Mouse (Mus musculus): ENCODE measurements at regions not wholly inside any gene's neighbourhood (a gene's known extent, or its start where the extent isn't known, plus 50 kb on each side); places are given as distances from the start of the nearest gene placed in this dataset.
"Not testable (repeated sequence)": the region's sequence is repeated elsewhere in the genome, so short reads cannot be mapped to it uniquely, and the experiment has no call there.

GRCm38 (mm10) chr6:37767690-37768089 lies 102.9 kb upstream of the Trim24 start:
- Histone ChIP-seq H3K9me3 (no peaks in the 10 kb centered on the region), H3K36me3 (no peaks in the 10 kb centered on the region), H3K27ac (no peak overlapping the region), H3K4me2 (replicated peaks) (no peak overlapping the region), H3K4me1 (replicated peaks) (no peaks in the 10 kb centered on the region), H3K27me3 (replicated peaks) (no peaks in the 10 kb centered on the region), H3K9ac (no peak overlapping the region), H3K4me3 (replicated peaks) (no peak overlapping the region)
- no peak for ATAC-seq

- Histone ChIP-seq H3K9me3 (no peaks in the 10 kb centered on the region), H3K36me3 (no peaks in the 10 kb centered on the region), H3K27me3 (replicated peaks) (no peaks in the 10 kb centered on the region), H3K9ac (no peak overlapping the region), H3K4me2 (replicated peaks) (no peak overlapping the region), H3K4me1 (replicated peaks) (no peaks in the 10 kb centered on the region), H3K4me3 (replicated peaks) (no peak overlapping the region), H3K27ac (no peak overlapping the region)
- no peak for ATAC-seq
Observed at GRCm38 (mm10) chr6:37773294-37773693, 97.3 kb upstream of the Trim24 start.

GRCm38 (mm10) chr6:37775151-37775550 lies 95.5 kb upstream of the Trim24 start:
- ATAC-seq = no peak
- Histone ChIP-seq H3K4me2 (replicated peaks) (no peak overlapping the region), H3K4me1 (replicated peaks) (no peaks in the 10 kb centered on the region), H3K9me3 (no peaks in the 10 kb centered on the region), H3K27me3 (replicated peaks) (no peaks in the 10 kb centered on the region), H3K27ac (no peak overlapping the region), H3K9ac (no peak overlapping the region), H3K36me3 (no peaks in the 10 kb centered on the region), H3K4me3 (replicated peaks) (no peak overlapping the region)

GRCm38 (mm10) chr6:37779893-37780292 lies 90.7 kb upstream of the Trim24 start:
- Histone ChIP-seq H3K27me3 (replicated peaks) (no peaks in the 10 kb centered on the region), H3K4me1 (replicated peaks) (no peaks in the 10 kb centered on the region), H3K27ac (no peak overlapping the region), H3K36me3 (no peaks in the 10 kb centered on the region), H3K9ac (no peak overlapping the region), H3K4me2 (replicated peaks) (no peak overlapping the region), H3K4me3 (replicated peaks) (no peak overlapping the region), H3K9me3 (no peaks in the 10 kb centered on the region)
- no peak for ATAC-seq

GRCm38 (mm10) chr6:37781894-37782293 lies 88.7 kb upstream of the Trim24 start:
- ATAC-seq = no peak
- H3K4me3 ChIP-seq (replicated peaks) = no peak overlapping the region
- H3K27me3 ChIP-seq (replicated peaks) = no peaks in the 10 kb centered on the region
- no peak overlapping the region for H3K27ac ChIP-seq
- no peaks in the 10 kb centered on the region for H3K4me1 ChIP-seq (replicated peaks)
- no peak overlapping the region for H3K9ac ChIP-seq
- H3K4me2 ChIP-seq (replicated peaks) = no peak overlapping the region
- no peaks in the 10 kb centered on the region for H3K36me3 ChIP-seq
- no peaks in the 10 kb centered on the region for H3K9me3 ChIP-seq

GRCm38 (mm10) chr6:37785280-37785679 lies 85.3 kb upstream of the Trim24 start:
- not testable (repeated sequence) for H3K27me3 ChIP-seq (replicated peaks); H3K4me3 ChIP-seq (replicated peaks); ATAC-seq; H3K4me2 ChIP-seq (replicated peaks); H3K4me1 ChIP-seq (replicated peaks); H3K9me3 ChIP-seq; H3K36me3 ChIP-seq; H3K9ac ChIP-seq; H3K27ac ChIP-seq
- 91% methylated on average over 3 of the region's 3 CpGs for WGBS

GRCm38 (mm10) chr6:37785741-37786140 lies 84.9 kb upstream of the Trim24 start:
- no peak for ATAC-seq
- Histone ChIP-seq H3K4me3 (replicated peaks) (no peak overlapping the region), H3K9ac (no peak overlapping the region), H3K9me3 (no peaks in the 10 kb centered on the region), H3K36me3 (no peaks in the 10 kb centered on the region), H3K4me2 (replicated peaks) (no peak overlapping the region), H3K27me3 (replicated peaks) (no peaks in the 10 kb centered on the region), H3K4me1 (replicated peaks) (no peaks in the 10 kb centered on the region), H3K27ac (no peak overlapping the region)
- WGBS = 89% methylated on average over 7 of the region's 7 CpGs

GRCm38 (mm10) chr6:37787858-37788257 lies 82.8 kb upstream of the Trim24 start:
- WGBS = 81% methylated on average over 4 of the region's 8 CpGs
- not testable (repeated sequence) for ATAC-seq; H3K4me3 ChIP-seq (replicated peaks); H3K4me2 ChIP-seq (replicated peaks); H3K4me1 ChIP-seq (replicated peaks); H3K9ac ChIP-seq; H3K27ac ChIP-seq; H3K36me3 ChIP-seq; H3K9me3 ChIP-seq; H3K27me3 ChIP-seq (replicated peaks)

- no peak overlapping the region for H3K27ac ChIP-seq
- H3K9ac ChIP-seq = no peak overlapping the region
- no peak overlapping the region for H3K4me2 ChIP-seq (replicated peaks)
- no peaks in the 10 kb centered on the region for H3K4me1 ChIP-seq (replicated peaks)
- ATAC-seq = no peak
- H3K27me3 ChIP-seq (replicated peaks) = no peaks in the 10 kb centered on the region
- no peaks in the 10 kb centered on the region for H3K36me3 ChIP-seq
- no peaks in the 10 kb centered on the region for H3K9me3 ChIP-seq
- 88% methylated on average over 1 of the region's 1 CpGs for WGBS
- no peak overlapping the region for H3K4me3 ChIP-seq (replicated peaks)
Observed at GRCm38 (mm10) chr6:37790878-37791277, 79.7 kb upstream of the Trim24 start.

GRCm38 (mm10) chr6:37794211-37794610 lies 76.4 kb upstream of the Trim24 start:
- 54% methylated on average over 4 of the region's 4 CpGs for WGBS
- H3K9ac ChIP-seq = no peak overlapping the region
- H3K4me3 ChIP-seq (replicated peaks) = no peak overlapping the region
- no peak overlapping the region for H3K4me2 ChIP-seq (replicated peaks)
- H3K9me3 ChIP-seq = no peaks in the 10 kb centered on the region
- no peak for ATAC-seq
- H3K36me3 ChIP-seq = no peaks in the 10 kb centered on the region
- no peak overlapping the region for H3K27ac ChIP-seq
- H3K27me3 ChIP-seq (replicated peaks) = no peaks in the 10 kb centered on the region
- no peaks in the 10 kb centered on the region for H3K4me1 ChIP-seq (replicated peaks)

GRCm38 (mm10) chr6:37795001-37795400 lies 75.6 kb upstream of the Trim24 start:
- Histone ChIP-seq H3K4me1 (replicated peaks) (no peaks in the 10 kb centered on the region), H3K4me3 (replicated peaks) (no peak overlapping the region), H3K9ac (no peak overlapping the region), H3K36me3 (no peaks in the 10 kb centered on the region), H3K27me3 (replicated peaks) (no peaks in the 10 kb centered on the region), H3K27ac (no peak overlapping the region), H3K4me2 (replicated peaks) (no peak overlapping the region), H3K9me3 (no peaks in the 10 kb centered on the region)
- ATAC-seq = no peak

GRCm38 (mm10) chr6:37803231-37803630 lies 67.4 kb upstream of the Trim24 start:
- H3K9me3 ChIP-seq = no peaks in the 10 kb centered on the region
- no peaks in the 10 kb centered on the region for H3K4me1 ChIP-seq (replicated peaks)
- H3K4me3 ChIP-seq (replicated peaks) = no peak overlapping the region
- 89% methylated on average over 5 of the region's 5 CpGs for WGBS
- H3K4me2 ChIP-seq (replicated peaks) = no peak overlapping the region
- no peak overlapping the region for H3K27ac ChIP-seq
- H3K9ac ChIP-seq = no peak overlapping the region
- no peak for ATAC-seq
- no peaks in the 10 kb centered on the region for H3K27me3 ChIP-seq (replicated peaks)
- no peaks in the 10 kb centered on the region for H3K36me3 ChIP-seq

GRCm38 (mm10) chr6:37805896-37806295 lies 64.7 kb upstream of the Trim24 start:
- not testable (repeated sequence) for ATAC-seq; H3K27me3 ChIP-seq (replicated peaks); H3K9ac ChIP-seq; H3K9me3 ChIP-seq; H3K36me3 ChIP-seq; H3K4me2 ChIP-seq (replicated peaks); H3K27ac ChIP-seq; H3K4me1 ChIP-seq (replicated peaks); H3K4me3 ChIP-seq (replicated peaks)
- 93% methylated on average over 24 of the region's 24 CpGs for WGBS

GRCm38 (mm10) chr6:37806529-37807191 lies 64.0 kb upstream of the Trim24 start:
- H3K9me3 ChIP-seq; H3K4me3 ChIP-seq (replicated peaks); H3K4me2 ChIP-seq (replicated peaks); H3K27ac ChIP-seq; H3K9ac ChIP-seq; H3K4me1 ChIP-seq (replicated peaks); H3K27me3 ChIP-seq (replicated peaks); H3K36me3 ChIP-seq: not testable (repeated sequence)
- 70% methylated on average over 1 of the region's 10 CpGs for WGBS
- 0 out of 2 replicates have a peak, but pooled peaks have one; percentile 47 for ATAC-seq
